Mouse (Mus musculus) bone marrow macrophage, adult 2 months (primary cell): ENCODE data around the gene Gm29797.

Experiments used
- CTCF ChIP-seq: IDR thresholded peaks from 2 replicates; pipeline ENCODE4 v1.5.1; 2012; ENCODE audit warnings: low read depth, mild to moderate bottlenecking, low read length, moderate library complexity
- POLR2A ChIP-seq: IDR thresholded peaks from 2 replicates; pipeline ENCODE4 v1.6.1; 2012; ENCODE audit warnings: mild to moderate bottlenecking, low read depth, low read length, borderline replicate concordance

DNA sequence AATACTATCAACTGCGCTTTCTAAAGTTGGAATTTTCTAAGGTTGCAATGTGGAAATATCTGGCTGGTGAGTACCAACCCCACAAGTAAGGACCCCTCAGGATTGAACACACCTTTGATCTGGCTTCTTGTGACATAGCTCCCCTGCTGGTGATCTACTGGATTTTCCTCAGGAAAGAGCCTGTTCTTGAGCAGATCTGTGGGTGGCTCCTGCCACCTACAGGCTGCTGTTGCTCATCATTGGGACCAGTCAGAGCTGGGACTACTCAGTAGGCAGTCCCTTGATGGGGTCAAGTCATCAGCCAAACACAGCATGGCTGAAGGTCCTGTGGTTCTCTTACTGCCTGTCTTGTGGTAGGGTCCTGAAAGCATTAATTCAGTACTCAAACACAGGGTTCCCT lies 21.9 kb downstream of the Gm29797 start:
- TF ChIP-seq POLR2A (no peak), CTCF (peak; percentile 96)
